Mouse (Mus musculus) activated CD4-positive, CD25-positive, alpha-beta regulatory T cell, adult 4 months (primary cell): Measurements from ENCODE around the gene Sema3b. TPM values are rescaled to one million over a fixed set of nuclear protein-coding genes. Genes with fewer than 3 reads are reported as not detected.
A peak's percentile ranks its signal among the peaks of the same experiment; 100 is the strongest.

ENCODE experiments used
- ATAC-seq: one replicate; pipeline ENCODE4 v1.8.0; 2017
- polyA plus RNA-seq, 2 experiments: library from polyadenylated mRNA; unstranded; fragments of 100-300 nt; shearing (Covaris generic); gene quantifications; one replicate each; pipeline ENCODE4 v1.2.1; 2017

The Sema3b gene
- polyA plus RNA-seq: not detected

- no peak for ATAC-seq
These were observed at the start of gene Sema3b for GRCm38 (mm10) chr9:107608741-107609432. Sema3b (minus strand) TSS chr9:107609229.

GRCm38 (mm10) chr9:107658096-107658495 lies 49.1 kb upstream of the Sema3b start:
- no peak for ATAC-seq

GRCm38 (mm10) chr9:107657144-107657543 lies 48.1 kb upstream of the Sema3b start:
- ATAC-seq: no peak

GRCm38 (mm10) chr9:107654585-107654984 lies 45.6 kb upstream of the Sema3b start:
- no peak for ATAC-seq

DNA sequence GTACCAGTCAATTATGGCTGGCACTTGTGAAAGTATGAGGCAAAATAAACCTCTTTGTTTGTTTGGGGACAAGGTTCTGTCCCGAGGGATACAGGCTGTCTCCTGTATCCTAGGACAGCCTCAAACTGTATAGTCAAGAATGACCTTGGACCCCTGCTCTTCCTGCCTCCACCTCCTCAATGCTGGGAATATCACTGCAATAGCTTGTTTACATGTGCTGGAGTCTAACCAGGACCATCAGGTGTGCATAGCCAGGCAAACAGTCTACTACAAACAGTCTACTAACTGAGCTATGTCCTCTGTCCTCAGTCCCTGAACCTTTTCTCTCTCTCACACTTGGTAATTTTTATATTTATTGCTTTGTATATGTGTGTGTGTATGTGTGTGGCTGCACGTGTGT lies 44.4 kb upstream of the Sema3b start:
- ATAC-seq: no peak

GRCm38 (mm10) chr9:107650708-107651481 lies 41.9 kb upstream of the Sema3b start:
- ATAC-seq: no peak

GRCm38 (mm10) chr9:107650225-107650624 lies 41.2 kb upstream of the Sema3b start:
- ATAC-seq: no peak

- ATAC-seq: no peak
These were observed 39.7 kb upstream of the Sema3b start for GRCm38 (mm10) chr9:107648767-107649166.

- no peak for ATAC-seq
These were observed 37.9 kb upstream of the Sema3b start for GRCm38 (mm10) chr9:107646975-107647374.

DNA sequence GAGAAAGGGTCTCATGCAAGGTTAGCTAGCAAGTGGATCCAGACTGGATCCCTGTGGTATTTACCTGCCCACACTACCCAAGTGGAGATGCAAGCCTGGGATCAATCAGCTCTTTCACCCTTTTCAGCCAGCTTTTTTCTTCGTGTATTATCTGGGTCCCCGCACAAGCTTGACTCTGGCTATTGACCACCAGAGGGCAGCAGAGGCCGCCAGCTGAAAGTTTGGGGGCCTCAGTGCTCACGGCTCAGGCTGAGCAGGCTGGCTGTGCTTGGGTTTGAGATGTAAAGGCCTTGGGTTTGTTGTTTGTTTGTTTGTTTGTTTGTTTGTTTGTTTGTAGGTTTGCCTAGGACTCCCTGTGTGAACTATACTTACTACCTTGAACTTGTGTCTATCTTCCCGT lies 36.5 kb upstream of the Sema3b start:
- ATAC-seq: peak; percentile 55

DNA sequence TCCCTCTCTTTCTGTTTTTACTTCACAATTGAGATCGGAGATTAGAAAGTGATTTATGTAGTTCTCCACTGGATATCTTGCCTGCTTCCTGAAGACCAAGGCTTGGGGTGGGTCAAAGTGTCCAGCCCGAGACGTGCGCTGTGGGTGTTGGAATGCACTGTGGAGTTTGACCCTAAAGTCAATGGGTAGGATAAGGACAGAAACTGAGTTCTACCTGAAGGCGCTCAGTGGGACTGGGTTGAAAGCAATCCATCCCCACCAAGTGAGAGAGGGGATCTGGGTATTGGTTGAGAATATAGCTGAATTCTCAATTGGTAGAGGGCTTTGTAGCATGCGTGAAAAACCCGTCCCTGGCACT lies 36.1 kb upstream of the Sema3b start:
- ATAC-seq: no peak

- ATAC-seq: peak; percentile 86
These were observed 35.6 kb upstream of the Sema3b start for GRCm38 (mm10) chr9:107644495-107645152.

- no peak for ATAC-seq
These were observed 34.6 kb upstream of the Sema3b start for GRCm38 (mm10) chr9:107643544-107644214.

DNA sequence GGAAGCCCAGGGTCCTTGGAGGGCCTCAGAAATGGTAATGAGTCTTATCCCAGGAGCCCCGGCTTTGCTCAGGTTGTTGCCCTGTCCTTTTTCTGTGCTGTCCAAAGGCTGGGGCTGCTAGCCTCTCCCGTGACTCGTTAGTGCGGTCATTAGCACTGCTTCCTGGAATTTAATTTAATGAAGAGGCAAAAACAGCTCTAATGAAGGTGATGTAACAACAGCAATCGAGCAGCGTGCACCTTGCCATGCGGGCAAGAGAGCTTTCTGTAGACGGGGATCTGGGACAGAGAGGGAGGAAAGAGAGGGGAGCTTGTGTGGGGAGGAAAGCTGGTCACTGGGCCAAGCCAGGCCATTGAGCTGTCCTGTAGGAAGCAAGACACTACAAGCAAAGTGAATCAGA lies 32.6 kb upstream of the Sema3b start:
- no peak for ATAC-seq

GRCm38 (mm10) chr9:107640257-107640772 lies 31.3 kb upstream of the Sema3b start:
- ATAC-seq: no peak

- ATAC-seq: no peak
These were observed 28.0 kb upstream of the Sema3b start for GRCm38 (mm10) chr9:107637070-107637469.

GRCm38 (mm10) chr9:107635279-107636028 lies 26.4 kb upstream of the Sema3b start, which contains the start of gene Gnai2:
Gnai2 (minus strand) TSS chr9:107635367.
- ATAC-seq: peak; percentile 79

DNA sequence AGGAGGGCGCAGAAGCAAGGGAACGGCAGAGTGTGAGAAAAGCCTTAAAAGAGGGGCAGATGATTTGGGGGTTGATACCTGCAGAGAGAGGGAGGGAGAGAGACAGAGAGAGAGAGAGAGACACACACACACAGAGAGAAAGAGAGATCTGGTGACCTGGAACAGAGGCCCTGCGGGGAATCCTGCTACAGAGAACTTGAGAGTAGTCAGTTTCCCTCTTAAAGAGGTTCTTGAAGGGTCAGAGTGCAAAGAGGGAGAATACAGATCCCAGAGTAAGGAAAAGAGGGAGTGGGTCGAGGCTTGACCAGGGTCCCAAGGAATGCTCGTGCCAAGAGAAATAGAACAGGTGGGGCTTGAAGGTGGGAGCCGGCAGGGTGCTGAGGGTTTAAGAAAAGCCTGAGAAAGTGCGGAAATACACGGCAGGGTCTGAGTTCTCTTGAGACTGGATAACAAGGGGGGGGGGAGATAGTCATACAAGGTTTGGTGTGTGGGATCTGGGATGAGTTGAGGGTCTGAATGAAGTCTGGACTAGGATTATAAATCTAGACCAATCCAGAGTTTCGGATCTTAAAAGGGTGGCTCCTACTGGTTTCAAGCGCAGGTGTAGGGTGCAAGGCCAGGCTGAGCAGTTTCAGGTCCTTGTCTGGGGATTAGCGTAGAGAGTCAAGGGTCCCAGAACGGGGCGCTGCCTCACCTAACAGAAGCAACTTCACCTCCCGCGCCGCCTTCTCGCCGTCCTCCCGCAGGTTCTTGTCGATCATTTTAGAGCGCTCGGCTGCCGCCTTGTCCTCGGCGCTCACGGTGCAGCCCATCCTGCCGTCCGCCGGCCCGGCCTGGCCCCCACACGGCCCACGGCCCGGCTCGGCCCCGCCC lies 25.6 kb upstream of the Sema3b start:
- ATAC-seq: no peak

GRCm38 (mm10) chr9:107633661-107634405 lies 24.8 kb upstream of the Sema3b start:
- ATAC-seq: no peak

DNA sequence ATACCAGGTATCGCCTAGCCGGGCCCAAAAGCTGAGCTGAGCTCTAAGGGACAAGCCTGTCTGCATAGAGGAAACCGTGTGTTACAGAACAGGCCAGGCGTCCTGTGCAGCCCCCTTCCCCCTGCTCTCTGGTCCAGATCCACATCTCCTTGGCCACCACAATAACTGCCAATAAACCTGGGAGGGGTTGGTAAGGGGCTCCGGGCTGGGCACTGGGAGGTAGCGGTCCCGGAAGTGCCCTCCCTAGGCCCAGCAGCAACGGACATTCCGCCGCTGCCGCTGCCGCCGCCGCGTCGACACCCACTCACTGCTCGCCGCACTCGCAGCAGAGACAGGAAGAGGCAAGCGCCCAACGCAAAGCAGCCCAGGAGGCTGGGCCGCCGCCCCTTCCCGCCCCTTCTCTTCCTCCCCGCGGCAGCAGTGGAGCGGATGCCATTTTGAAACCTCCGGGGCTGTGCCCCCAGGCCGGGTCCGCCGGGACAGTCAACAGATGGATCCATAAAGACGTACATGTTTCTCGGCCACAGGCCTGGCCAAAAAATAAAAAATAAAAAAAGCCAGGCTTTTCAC lies 24.1 kb upstream of the Sema3b start:
- peak; percentile 69 for ATAC-seq
